Mouse (Mus musculus) lung, embryonic 15.5 days (tissue): ENCODE measurements around the gene Fabp7. TPM values are rescaled to one million over a fixed set of nuclear protein-coding genes. Genes with fewer than 3 reads are reported as not detected.

ENCODE experiments used
- ATAC-seq: fragments of 200-750 bp; cut with Nextera tagmentation; 2 replicates; pipeline ENCODE4 v1.8.0; 2017; ENCODE audit warnings: moderate number of reproducible peaks, borderline replicate concordance; ENCODE audit not compliant: low FRiP score, low TSS enrichment; ENCODE audit errors: extremely low read depth
- H3K27ac ChIP-seq: fragments of 300-500 bp; sonication (generic); 2 replicates; pipeline ENCODE4 v1.5.1; 2015; ENCODE audit warnings: moderate library complexity, mild to moderate bottlenecking, inconsistent platforms
- H3K27me3 ChIP-seq: fragments of 300-500 bp; sonication (generic); 2 replicates; pipeline ENCODE4 v1.6.1; 2015; ENCODE audit warnings: inconsistent platforms
- H3K36me3 ChIP-seq: fragments of 300-500 bp; sonication (generic); 2 replicates; pipeline ENCODE4 v1.6.1; 2015; ENCODE audit warnings: inconsistent platforms
- H3K4me1 ChIP-seq: fragments of 300-500 bp; sonication (generic); 2 replicates; pipeline ENCODE4 v1.6.1; 2015; ENCODE audit warnings: inconsistent platforms
- H3K4me2 ChIP-seq: fragments of 300-500 bp; sonication (generic); 2 replicates; pipeline ENCODE4 v1.6.1; 2015; ENCODE audit warnings: inconsistent platforms, mild to moderate bottlenecking, moderate library complexity
- H3K4me3 ChIP-seq: fragments of 300-500 bp; sonication (generic); 2 replicates; pipeline ENCODE4 v1.5.1; 2015; ENCODE audit warnings: mild to moderate bottlenecking, inconsistent platforms
- H3K9ac ChIP-seq: fragments of 300-500 bp; sonication (generic); 2 replicates; pipeline ENCODE4 v1.6.1; 2015; ENCODE audit warnings: inconsistent platforms
- H3K9me3 ChIP-seq: fragments of 300-500 bp; sonication (generic); 2 replicates; pipeline ENCODE4 v1.6.1; 2016; ENCODE audit warnings: inconsistent platforms
- WGBS: fragments of 180-500 bp; shearing (Covaris S2); methylation state at CpG from one replicate; pipeline ENCODE4 v1.1.7; 2015; 5-methylcytosine and 5-hydroxymethylcytosine counted together
- polyA plus RNA-seq: library from polyadenylated mRNA; unstranded; fragments of >200 nt; fragmentation: Nextera tagmentation; extraction: Ambion mirVana; gene quantifications from 2 replicates; pipeline ENCODE4 v1.2.1, GENCODE M21; 2015

The Fabp7 gene
- polyA plus RNA-seq, 1 experiment from 2014 or later: 13.9 TPM

- Histone ChIP-seq H3K4me1 (no peaks in the 10 kb centered on the region), H3K9ac (no peak overlapping the region), H3K9me3 (no peaks in the 10 kb centered on the region), H3K36me3 (no peaks in the 10 kb centered on the region), H3K4me2 (no peak overlapping the region), H3K27me3 (no peaks in the 10 kb centered on the region), H3K27ac (no peak overlapping the region), H3K4me3 (no peak overlapping the region)
- ATAC-seq: no peak
- WGBS: 71% methylated on average over 5 of the region's 5 CpGs
Observed at GRCm38 (mm10) chr10:57812161-57812856, 27.6 kb downstream of the Fabp7 start.

GRCm38 (mm10) chr10:57814295-57814694 lies 29.6 kb downstream of the Fabp7 start:
- H3K9me3 ChIP-seq: no peaks in the 10 kb centered on the region
- 88% methylated on average over 2 of the region's 2 CpGs for WGBS
- no peak for ATAC-seq

GRCm38 (mm10) chr10:57815869-57816268 lies 31.2 kb downstream of the Fabp7 start:
- Histone ChIP-seq H3K9me3 (no peaks in the 10 kb centered on the region), H3K4me1 (no peaks in the 10 kb centered on the region), H3K4me3 (no peak overlapping the region), H3K9ac (no peak overlapping the region), H3K27me3 (no peaks in the 10 kb centered on the region), H3K27ac (no peak overlapping the region), H3K4me2 (no peak overlapping the region), H3K36me3 (no peaks in the 10 kb centered on the region)
- no peak for ATAC-seq
- 74% methylated on average over 6 of the region's 6 CpGs for WGBS

More at GRCm38 (mm10) chr10:57814295-57814694, 29.6 kb downstream of the Fabp7 start:
- H3K27me3 ChIP-seq: no peaks in the 10 kb centered on the region
- no peak overlapping the region for H3K27ac ChIP-seq
- no peak overlapping the region for H3K4me3 ChIP-seq
- H3K9ac ChIP-seq: no peak overlapping the region
- H3K4me1 ChIP-seq: no peaks in the 10 kb centered on the region
- H3K36me3 ChIP-seq: no peaks in the 10 kb centered on the region
- no peak overlapping the region for H3K4me2 ChIP-seq

DNA sequence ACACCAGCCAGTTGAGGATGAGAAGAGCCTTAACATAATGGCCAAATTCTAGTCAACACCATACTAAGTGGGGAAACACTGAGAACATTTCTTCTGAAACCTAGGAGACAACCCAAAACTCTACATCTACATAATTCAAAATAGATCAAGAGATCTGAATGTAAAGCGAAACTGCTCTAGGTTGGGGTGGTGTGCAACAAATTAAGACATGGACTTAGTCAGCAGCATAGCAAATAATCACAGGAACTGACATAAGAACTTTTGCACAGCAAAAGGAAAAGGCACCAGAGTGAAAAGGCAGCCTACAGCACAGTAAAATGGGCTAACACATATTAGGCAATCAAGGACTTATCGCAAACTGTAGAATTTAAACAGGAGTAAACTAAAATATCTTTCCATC lies 34.5 kb downstream of the Fabp7 start:
- no peaks in the 10 kb centered on the region for H3K27me3 ChIP-seq
- no peak for ATAC-seq
- no peak overlapping the region for H3K9ac ChIP-seq
- H3K27ac ChIP-seq: no peak overlapping the region
- H3K4me3 ChIP-seq: no peak overlapping the region
- no peaks in the 10 kb centered on the region for H3K4me1 ChIP-seq
- no peaks in the 10 kb centered on the region for H3K9me3 ChIP-seq
- H3K4me2 ChIP-seq: no peak overlapping the region
- WGBS: 85% methylated on average over 2 of the region's 2 CpGs
- no peaks in the 10 kb centered on the region for H3K36me3 ChIP-seq

DNA sequence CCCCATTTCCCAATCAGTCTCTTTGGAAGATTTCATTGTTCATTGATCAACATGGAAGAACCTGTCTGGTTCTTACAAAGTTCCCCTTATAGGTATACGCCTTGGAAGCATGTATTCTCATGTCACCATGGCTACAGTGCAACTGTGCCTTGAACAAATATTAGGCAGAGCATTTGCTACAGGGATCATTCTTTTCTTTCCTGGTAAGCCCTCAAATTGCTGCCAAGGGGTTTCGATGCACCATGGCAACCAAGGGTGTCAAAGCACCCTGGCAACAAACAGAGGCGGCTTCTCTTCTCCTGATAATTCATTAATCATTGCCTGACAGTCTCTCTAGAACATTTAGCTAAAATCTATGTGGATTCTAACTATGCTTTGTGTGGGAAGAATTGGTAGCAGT lies 37.8 kb downstream of the Fabp7 start:
- Histone ChIP-seq H3K4me3 (no peak overlapping the region), H3K9ac (no peak overlapping the region), H3K36me3 (no peaks in the 10 kb centered on the region), H3K9me3 (no peaks in the 10 kb centered on the region), H3K27me3 (no peaks in the 10 kb centered on the region), H3K27ac (no peak overlapping the region), H3K4me1 (no peaks in the 10 kb centered on the region), H3K4me2 (no peak overlapping the region)
- WGBS: 26% methylated on average over 3 of the region's 3 CpGs
- no peak for ATAC-seq

DNA sequence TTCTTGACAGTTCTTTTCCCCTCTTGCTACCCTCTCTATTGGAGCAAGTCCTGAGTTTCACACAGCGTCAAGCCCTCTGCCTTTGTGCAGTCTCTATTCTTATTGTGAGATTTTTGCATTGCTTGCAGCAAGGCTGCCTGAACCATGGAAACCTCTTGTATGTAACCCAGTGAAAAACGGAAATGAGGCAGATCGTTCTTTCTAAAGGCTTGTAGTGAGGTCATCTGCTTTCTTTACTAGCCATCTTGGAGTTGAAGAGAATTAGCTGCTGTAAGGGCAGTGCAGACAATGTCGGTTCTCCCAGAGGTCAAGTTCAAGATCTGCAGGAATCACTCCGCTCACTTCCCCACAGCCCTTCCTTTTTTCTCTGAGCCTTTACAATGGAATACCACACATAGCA lies 44.0 kb downstream of the Fabp7 start:
- H3K27ac ChIP-seq: no peak overlapping the region
- ATAC-seq: no peak
- H3K9me3 ChIP-seq: no peaks in the 10 kb centered on the region
- WGBS: 74% methylated on average over 5 of the region's 5 CpGs
- no peak overlapping the region for H3K4me2 ChIP-seq
- H3K9ac ChIP-seq: no peak overlapping the region
- no peaks in the 10 kb centered on the region for H3K36me3 ChIP-seq
- H3K4me1 ChIP-seq: no peaks in the 10 kb centered on the region
- no peaks in the 10 kb centered on the region for H3K27me3 ChIP-seq
- no peak overlapping the region for H3K4me3 ChIP-seq

- WGBS: 80% methylated on average over 3 of the region's 3 CpGs
- Histone ChIP-seq H3K36me3 (no peaks in the 10 kb centered on the region), H3K4me1 (no peaks in the 10 kb centered on the region), H3K4me2 (no peak overlapping the region), H3K9me3 (no peaks in the 10 kb centered on the region), H3K9ac (no peak overlapping the region), H3K27ac (no peak overlapping the region), H3K4me3 (no peak overlapping the region), H3K27me3 (no peaks in the 10 kb centered on the region)
- ATAC-seq: no peak
Observed at GRCm38 (mm10) chr10:57829621-57830020, 44.9 kb downstream of the Fabp7 start.

DNA sequence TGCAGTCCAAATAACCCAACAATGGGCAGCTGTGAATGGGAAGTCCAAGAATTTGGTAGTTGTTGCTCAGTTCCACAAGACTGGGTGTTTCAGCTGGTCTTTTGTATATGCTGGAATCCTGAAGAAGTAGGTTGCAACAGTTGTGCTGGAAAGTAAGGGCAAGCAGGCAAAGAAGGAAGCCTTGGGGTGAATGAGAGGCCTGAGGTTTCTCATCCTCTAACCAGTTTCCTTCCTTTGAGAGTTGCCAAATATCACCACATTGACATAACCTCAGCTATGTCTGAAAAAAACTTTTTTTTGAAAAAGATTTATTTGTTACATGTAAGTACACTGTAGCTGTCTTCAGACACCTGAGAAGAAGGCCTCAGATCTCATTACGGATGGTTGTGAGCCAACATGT lies 50.4 kb downstream of the Fabp7 start:
- no peaks in the 10 kb centered on the region for H3K4me1 ChIP-seq
- no peaks in the 10 kb centered on the region for H3K9me3 ChIP-seq
- H3K9ac ChIP-seq: no peak overlapping the region
- ATAC-seq: no peak
- 95% methylated on average over 1 of the region's 1 CpGs for whole genome bisulfite sequencing
- H3K4me2 ChIP-seq: no peak overlapping the region
- no peaks in the 10 kb centered on the region for H3K36me3 ChIP-seq
- H3K27me3 ChIP-seq: no peaks in the 10 kb centered on the region
- no peak overlapping the region for H3K4me3 ChIP-seq
- H3K27ac ChIP-seq: no peak overlapping the region

DNA sequence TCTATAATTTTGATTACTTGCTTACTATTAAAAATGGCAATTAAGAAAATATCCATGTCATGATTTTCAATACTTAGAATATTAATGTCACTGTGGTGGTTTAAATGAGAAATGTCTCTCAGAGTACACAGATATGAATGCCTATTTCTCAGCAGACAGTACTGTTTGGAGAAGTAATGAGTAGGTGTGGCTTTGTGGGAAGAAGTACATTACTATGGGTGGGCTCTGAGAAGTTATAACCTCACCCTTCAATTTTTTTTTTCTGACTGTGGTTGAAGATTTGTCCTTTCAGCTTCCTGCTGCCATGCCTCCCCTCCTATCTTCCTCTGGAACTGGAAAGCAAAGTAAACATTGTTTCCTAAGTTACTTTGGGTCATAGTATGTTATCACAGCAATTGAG lies 51.3 kb downstream of the Fabp7 start:
- Histone ChIP-seq H3K4me3 (no peak overlapping the region), H3K9ac (no peak overlapping the region), H3K36me3 (no peaks in the 10 kb centered on the region), H3K27ac (no peak overlapping the region), H3K4me1 (no peaks in the 10 kb centered on the region), H3K9me3 (no peaks in the 10 kb centered on the region), H3K4me2 (no peak overlapping the region), H3K27me3 (no peaks in the 10 kb centered on the region)
- ATAC-seq: no peak

Other genes with a start within 250 kb of the Fabp7 start
- gene Pkib, start 152.9 kb upstream of the Fabp7 start, polyA plus RNA-seq: 1.4 and 2.0 TPM in 2 replicates
- 22.8 and 24.3 TPM in 2 replicates for gene Smpdl3a, start 9.5 kb downstream of the Fabp7 start, polyA plus RNA-seq